Mouse (Mus musculus) heart, embryonic 10.5 days (tissue): Measurements from ENCODE around the gene Kng2. TPM values are rescaled to one million over a fixed set of nuclear protein-coding genes. Genes with fewer than 3 reads are reported as not detected.
A peak's percentile ranks its signal among the peaks of the same experiment; 100 is the strongest.
"Not testable (repeated sequence)": the region's sequence is repeated elsewhere in the genome, so short reads cannot be mapped to it uniquely, and the experiment has no call there.

Source experiments
- DNase-seq: peaks from one replicate; pipeline ENCODE4 v3.0.0-alpha.2; 2017; ENCODE audit warnings: low spot score
- H3K27ac ChIP-seq: fragments of 300-500 bp; sonication (generic); 2 replicates; pipeline ENCODE4 v1.5.1; 2016; ENCODE audit warnings: mild to moderate bottlenecking
- H3K27me3 ChIP-seq: fragments of 300-500 bp; sonication (generic); 2 replicates; pipeline ENCODE4 v1.6.1; 2016; ENCODE audit warnings: mild to moderate bottlenecking; ENCODE audit not compliant: poor library complexity, insufficient read depth, severe bottlenecking
- H3K36me3 ChIP-seq: fragments of 300-500 bp; sonication (generic); 2 replicates; pipeline ENCODE4 v1.6.1; 2016; ENCODE audit warnings: mild to moderate bottlenecking, moderate library complexity
- H3K4me1 ChIP-seq: fragments of 300-500 bp; sonication (generic); 2 replicates; pipeline ENCODE4 v1.6.1; 2016; ENCODE audit warnings: mild to moderate bottlenecking
- H3K4me3 ChIP-seq: fragments of 300-500 bp; sonication (generic); 2 replicates; pipeline ENCODE4 v1.5.1; 2016; ENCODE audit warnings: mild to moderate bottlenecking, moderate library complexity
- H3K9me3 ChIP-seq: fragments of 300-500 bp; sonication (generic); 2 replicates; pipeline ENCODE4 v1.6.1; 2016; ENCODE audit warnings: mild to moderate bottlenecking, moderate library complexity
- WGBS: fragments of 180-500 bp; shearing (Covaris S2); methylation state at CpG from one replicate; pipeline ENCODE4 v1.1.7; 2016; 5-methylcytosine and 5-hydroxymethylcytosine counted together
- polyA plus RNA-seq: library from polyadenylated mRNA; unstranded; fragments of >200 nt; fragmentation: Nextera tagmentation; extraction: Ambion mirVana; gene quantifications from 2 replicates; pipeline ENCODE4 v1.2.1, GENCODE M21; 2016

The Kng2 gene
- polyA plus RNA-seq, 1 experiment from 2014 or later = 0.13 TPM

DNA sequence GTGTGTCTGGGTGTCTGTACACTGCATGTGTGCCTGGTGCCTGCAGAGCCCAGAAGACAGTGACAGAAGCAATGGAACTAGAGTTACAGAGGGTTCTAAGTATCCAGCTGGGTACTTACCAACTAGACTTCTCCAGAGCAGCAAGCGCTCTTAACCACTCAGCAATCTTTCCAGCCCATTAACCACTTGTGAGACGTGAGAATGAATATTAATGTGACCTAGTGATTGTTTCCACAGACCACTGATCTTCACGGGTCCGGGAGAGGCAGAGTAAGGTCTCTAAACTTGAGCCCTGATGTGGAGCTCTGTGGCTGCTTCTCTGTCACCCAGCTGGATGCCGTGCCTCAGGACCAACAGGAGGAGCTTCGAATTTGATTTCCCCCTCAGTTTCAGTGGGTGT lies 4.2 kb downstream of the Kng2 start:
- DNase-seq = no peak
- H3K4me3 ChIP-seq = no peak overlapping the region
- WGBS = 65% methylated on average over 6 of the region's 6 CpGs
- H3K9me3 ChIP-seq = no peaks in the 10 kb centered on the region
- no peak overlapping the region for H3K27ac ChIP-seq
- H3K27me3 ChIP-seq = no peaks in the 10 kb centered on the region
- no peaks in the 10 kb centered on the region for H3K36me3 ChIP-seq
- H3K4me1 ChIP-seq = 0 out of 2 replicates have a peak, but pooled peaks cover 7% of the 10 kb centered on the region

- H3K27ac ChIP-seq, H3K9me3 ChIP-seq, H3K27me3 ChIP-seq, DNase-seq, H3K36me3 ChIP-seq, H3K4me3 ChIP-seq, H3K4me1 ChIP-seq: not testable (repeated sequence)
- 55% methylated on average over 1 of the region's 1 CpGs for WGBS
Measured at GRCm38 (mm10) chr16:23020571-23020970, 8.7 kb downstream of the Kng2 start.

- not testable (repeated sequence) for H3K4me1 ChIP-seq, H3K27me3 ChIP-seq, H3K27ac ChIP-seq, H3K9me3 ChIP-seq, DNase-seq, H3K4me3 ChIP-seq, H3K36me3 ChIP-seq
- WGBS = 88% methylated on average over 8 of the region's 8 CpGs
Measured at GRCm38 (mm10) chr16:23014645-23015044, 14.6 kb downstream of the Kng2 start.

- not testable (repeated sequence) for H3K36me3 ChIP-seq, H3K9me3 ChIP-seq, H3K27ac ChIP-seq, H3K27me3 ChIP-seq, H3K4me3 ChIP-seq, DNase-seq, H3K4me1 ChIP-seq
- WGBS = 86% methylated on average over 2 of the region's 2 CpGs
Measured at GRCm38 (mm10) chr16:23013786-23014185, 15.5 kb downstream of the Kng2 start.

- H3K9me3 ChIP-seq, H3K4me3 ChIP-seq, H3K4me1 ChIP-seq, H3K27ac ChIP-seq, H3K36me3 ChIP-seq, DNase-seq, H3K27me3 ChIP-seq: not testable (repeated sequence)
- WGBS = 86% methylated on average over 3 of the region's 3 CpGs
Measured at GRCm38 (mm10) chr16:22996951-22997350, 32.3 kb downstream of the Kng2 start.

GRCm38 (mm10) chr16:22967383-22968030 lies 61.8 kb downstream of the Kng2 start:
- no peaks in the 10 kb centered on the region for H3K9me3 ChIP-seq
- H3K4me1 ChIP-seq = no peaks in the 10 kb centered on the region
- H3K4me3 ChIP-seq = no peak overlapping the region
- no peak overlapping the region for H3K27ac ChIP-seq
- H3K36me3 ChIP-seq = no peaks in the 10 kb centered on the region
- H3K27me3 ChIP-seq = no peaks in the 10 kb centered on the region
- 64% methylated on average over 1 of the region's 1 CpGs for WGBS
- peak; percentile 55 for DNase-seq

- no peak overlapping the region for H3K27ac ChIP-seq
- H3K4me1 ChIP-seq = no peaks in the 10 kb centered on the region
- H3K4me3 ChIP-seq = no peak overlapping the region
- no peaks in the 10 kb centered on the region for H3K9me3 ChIP-seq
- peak; percentile 39 for DNase-seq
- no peaks in the 10 kb centered on the region for H3K27me3 ChIP-seq
- H3K36me3 ChIP-seq = no peaks in the 10 kb centered on the region
Measured at GRCm38 (mm10) chr16:22963293-22963692, 66.0 kb downstream of the Kng2 start.

DNA sequence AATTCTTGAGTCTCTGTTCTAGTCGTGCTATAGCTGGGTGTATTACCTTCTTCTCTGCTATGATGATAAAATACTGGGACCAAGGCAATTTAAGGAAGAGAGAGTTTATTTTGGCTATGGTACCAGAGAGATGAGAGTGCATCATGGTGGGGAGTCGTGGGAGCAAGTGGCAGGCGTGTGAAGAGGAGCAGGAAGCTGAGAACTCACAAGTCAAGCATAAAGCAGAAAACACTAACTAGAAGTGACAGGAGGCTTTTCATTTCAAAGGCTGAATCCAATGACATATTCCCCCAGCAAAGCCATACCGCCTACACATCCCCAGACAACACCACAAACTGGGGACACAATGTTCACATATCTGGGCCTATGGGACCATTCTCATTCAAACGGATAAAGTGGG lies 67.0 kb downstream of the Kng2 start:
- no peaks in the 10 kb centered on the region for H3K4me1 ChIP-seq
- 77% methylated on average over 5 of the region's 5 CpGs for WGBS
- no peak for DNase-seq
- no peaks in the 10 kb centered on the region for H3K27me3 ChIP-seq
- H3K9me3 ChIP-seq = no peaks in the 10 kb centered on the region
- no peak overlapping the region for H3K27ac ChIP-seq
- no peak overlapping the region for H3K4me3 ChIP-seq
- H3K36me3 ChIP-seq = no peaks in the 10 kb centered on the region

GRCm38 (mm10) chr16:22961073-22961472 lies 68.2 kb downstream of the Kng2 start:
- Histone ChIP-seq H3K27ac (no peak overlapping the region), H3K9me3 (no peaks in the 10 kb centered on the region), H3K36me3 (no peaks in the 10 kb centered on the region), H3K4me1 (no peaks in the 10 kb centered on the region), H3K27me3 (no peaks in the 10 kb centered on the region), H3K4me3 (no peak overlapping the region)
- DNase-seq = no peak
- WGBS = 90% methylated on average over 8 of the region's 8 CpGs

DNA sequence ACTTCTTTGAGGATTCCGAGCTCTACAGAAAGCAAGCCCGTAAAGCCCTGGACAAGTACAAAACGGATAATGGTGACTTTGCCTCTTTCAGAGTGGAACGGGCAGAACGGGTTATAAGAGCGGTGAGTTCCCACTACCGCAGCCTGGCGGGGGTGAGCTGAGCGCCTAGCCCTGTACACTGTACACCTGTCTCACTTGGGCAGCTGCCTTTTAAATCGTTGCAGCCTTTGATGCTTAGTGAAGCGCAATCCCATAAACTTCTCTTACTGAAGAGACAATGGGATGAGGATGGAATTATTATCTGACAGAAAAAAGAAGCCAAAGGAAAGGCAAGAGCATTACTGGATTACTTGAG lies 73.2 kb downstream of the Kng2 start:
- no peak for DNase-seq
- WGBS = 80% methylated on average over 11 of the region's 11 CpGs
- Histone ChIP-seq H3K4me1 (peaks cover 4% of the 10 kb centered on the region; the same call in 1 of the 2 replicates), H3K9me3 (no peaks in the 10 kb centered on the region), H3K27ac (no peak overlapping the region), H3K4me3 (no peak overlapping the region), H3K27me3 (no peaks in the 10 kb centered on the region), H3K36me3 (no peaks in the 10 kb centered on the region)

DNA sequence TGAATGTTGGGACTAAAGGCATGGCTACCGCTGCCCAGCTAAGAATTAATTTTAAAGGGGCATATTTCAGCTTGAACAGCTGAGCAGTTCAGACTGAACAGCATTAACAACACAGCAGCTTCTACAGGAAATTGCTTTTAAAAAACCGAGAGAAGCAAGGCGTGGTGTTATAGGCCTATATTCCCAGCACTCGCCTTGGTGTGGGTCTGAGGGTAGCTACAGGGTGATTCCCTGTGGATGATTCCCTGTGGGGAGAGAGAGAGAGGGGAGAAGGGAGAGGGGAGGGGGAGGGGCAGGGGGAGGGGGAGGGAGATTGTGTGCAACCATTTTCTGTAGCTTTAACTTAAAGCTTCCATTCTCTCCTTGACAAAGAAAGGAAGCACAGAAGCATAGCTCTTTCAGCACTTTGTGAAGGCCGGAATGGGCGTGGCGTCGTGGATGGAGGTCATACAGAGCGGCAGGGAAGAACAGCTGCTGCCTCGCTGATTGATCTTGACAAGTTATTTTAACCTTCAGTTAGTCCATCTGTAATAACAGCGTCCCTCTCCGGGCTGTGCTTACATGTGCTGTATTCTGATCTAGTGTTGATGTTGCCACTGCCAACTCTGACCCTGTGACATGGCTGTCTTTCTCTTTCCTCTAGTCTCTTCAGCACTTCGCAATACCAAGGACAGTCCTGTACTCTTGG lies 73.7 kb downstream of the Kng2 start:
- Histone ChIP-seq H3K27me3 (no peaks in the 10 kb centered on the region), H3K4me1 (peaks cover 4% of the 10 kb centered on the region; the same call in 1 of the 2 replicates), H3K9me3 (no peaks in the 10 kb centered on the region), H3K36me3 (no peaks in the 10 kb centered on the region), H3K4me3 (no peak overlapping the region), H3K27ac (no peak overlapping the region)
- peak; percentile 56 for DNase-seq
- 66% methylated on average over 13 of the region's 13 CpGs for WGBS

DNA sequence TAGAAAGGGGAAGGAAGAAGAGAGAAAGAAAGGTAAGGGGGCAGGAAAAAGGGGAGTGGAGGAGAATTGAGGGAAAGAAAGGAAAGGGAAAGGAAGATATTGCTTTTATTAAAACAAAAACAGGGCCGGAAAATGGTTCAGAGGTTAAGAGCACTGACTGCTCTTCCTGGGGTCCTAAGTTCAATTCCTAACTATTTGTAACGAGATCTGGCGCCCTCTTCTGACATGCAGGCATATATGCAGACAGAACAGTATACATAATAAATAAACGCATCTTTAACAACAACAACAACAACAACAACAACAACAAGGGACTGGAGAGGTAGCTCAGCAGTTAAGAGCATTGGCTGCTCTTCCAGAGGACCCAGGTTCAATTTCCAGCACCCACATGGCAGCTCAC lies 76.2 kb downstream of the Kng2 start:
- Histone ChIP-seq H3K27me3 (no peaks in the 10 kb centered on the region), H3K4me1 (peaks cover 4% of the 10 kb centered on the region; the same call in 1 of the 2 replicates), H3K9me3 (no peaks in the 10 kb centered on the region), H3K27ac (no peak overlapping the region), H3K4me3 (no peak overlapping the region), H3K36me3 (no peaks in the 10 kb centered on the region)
- 31% methylated on average over 4 of the region's 4 CpGs for WGBS
- DNase-seq = no peak

DNA sequence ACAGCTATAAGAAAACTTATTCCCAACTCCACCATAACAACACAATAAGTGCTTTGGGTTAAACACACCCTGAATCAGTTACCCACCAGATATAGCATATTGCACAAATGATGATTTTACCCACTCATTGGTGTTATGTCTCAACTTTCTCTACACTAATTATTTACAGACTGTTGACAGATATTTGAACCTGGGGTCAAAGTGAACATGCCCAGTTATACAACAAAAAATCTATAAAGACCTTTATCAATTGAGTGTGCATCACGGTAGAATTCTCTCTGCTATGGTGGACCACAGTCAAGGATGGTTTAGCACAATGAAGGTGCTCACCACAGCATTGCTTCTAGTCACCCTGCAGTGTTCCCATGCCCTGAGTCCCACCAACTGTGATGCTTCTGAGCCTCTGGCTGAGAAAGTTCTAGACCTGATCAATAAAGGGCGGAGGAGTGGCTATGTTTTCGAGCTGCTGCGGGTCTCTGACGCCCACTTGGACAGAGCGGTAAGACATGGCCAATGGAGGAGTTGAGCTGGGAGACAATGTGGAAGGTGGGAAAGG lies 78.4 kb downstream of the Kng2 start, which contains the start of gene Hrg:
Gene Hrg (plus strand): TSS at position 233 of the 556 bp plus-strand sequence.
- H3K36me3 ChIP-seq = no peaks in the 10 kb centered on the region
- no peaks in the 10 kb centered on the region for H3K9me3 ChIP-seq
- no peaks in the 10 kb centered on the region for H3K27me3 ChIP-seq
- H3K4me3 ChIP-seq = no peak within 1 kb of the TSS
- peak; percentile 9 for DNase-seq
- no peak within 1 kb of the TSS for H3K27ac ChIP-seq
- WGBS = 85% methylated on average over 6 of the region's 6 CpGs
- H3K4me1 ChIP-seq = peaks cover 4% of the 10 kb centered on the region; the same call in 1 of the 2 replicates
